Mouse (Mus musculus) left cerebral cortex, adult 18-20 months (tissue): ENCODE results near the gene Hspb8. TPM values are rescaled to one million over a fixed set of nuclear protein-coding genes. Genes with fewer than 3 reads are reported as not detected.

Experiments
- DNase-seq, 2 experiments: peaks; one replicate each; pipeline ENCODE4 v3.0.0; 2021 to 2022; ENCODE audit warnings: low spot score in 2 of 2, mixed read lengths in 1 of 2
- long read RNA-seq, 2 experiments: library from polyadenylated mRNA; stranded (forward); transcript quantifications; one replicate each; pipeline ENCODE4 v2.0.0; 2021
- total RNA-seq, 2 experiments: library from RNA; stranded (reverse); gene quantifications; 2 replicates each; pipeline ENCODE4 v1.2.3; 2021

Hspb8 gene
- total RNA-seq, result 10 to 100 TPM; 11.5 to 11.6 TPM
- long read RNA-seq, experiment 1, transcript Hspb8-201 (3 exons, 1,816 nt), result major isoform, 43 of 44 reads
- long read RNA-seq, experiment 1, partial matches to known transcripts, result 0 of 44 reads
- long read RNA-seq, experiment 1, other reads (novel, unspliced or antisense), result 1 of 44 reads
- long read RNA-seq, experiment 2, transcript Hspb8-201 (3 exons, 1,816 nt), result major isoform, 17 of 17 reads
- long read RNA-seq, experiment 2, partial matches to known transcripts, result 0 of 17 reads
- long read RNA-seq, experiment 2, other reads (novel, unspliced or antisense), result 0 of 17 reads

- peak; percentile 18 to 25 for DNase-seq
Measured at GRCm38 (mm10) chr5:116422699-116423201, at the start of gene Hspb8. Gene Hspb8 (minus strand): TSS chr5:116422864.

DNA sequence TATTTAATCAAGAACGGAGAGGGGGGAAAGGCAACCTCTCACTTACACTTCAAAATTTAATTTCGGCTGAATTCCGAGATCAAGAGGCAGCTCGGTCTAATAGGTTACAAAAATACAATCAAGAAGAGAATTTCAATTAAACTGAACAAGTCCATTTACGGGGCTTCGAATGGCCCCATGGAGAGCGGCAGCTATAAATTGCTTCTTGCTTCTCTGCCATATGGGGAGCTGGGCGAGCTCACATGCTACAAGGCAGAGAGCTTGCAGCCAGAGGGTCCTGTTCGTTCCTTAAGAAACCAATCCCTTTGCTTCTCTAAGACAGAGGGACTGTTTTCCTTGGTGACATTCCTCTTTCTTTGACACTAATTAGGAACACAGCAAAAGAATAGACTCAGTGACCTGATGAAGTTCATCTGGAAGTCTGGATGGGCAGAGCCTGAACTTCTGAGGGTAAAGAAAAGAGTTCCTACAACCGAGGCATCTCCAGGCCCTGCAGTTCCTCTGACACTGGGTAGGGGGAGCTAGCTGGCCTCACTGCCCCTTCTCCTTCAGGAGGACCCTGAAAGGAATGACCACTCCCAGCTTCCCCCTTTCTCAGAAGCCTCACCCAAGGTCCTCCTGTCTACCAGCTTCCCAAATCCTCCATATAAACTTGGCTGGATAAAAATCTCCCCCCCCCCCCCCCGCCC lies 38.8 kb upstream of the Hspb8 start:
- DNase-seq, result no peak

DNA sequence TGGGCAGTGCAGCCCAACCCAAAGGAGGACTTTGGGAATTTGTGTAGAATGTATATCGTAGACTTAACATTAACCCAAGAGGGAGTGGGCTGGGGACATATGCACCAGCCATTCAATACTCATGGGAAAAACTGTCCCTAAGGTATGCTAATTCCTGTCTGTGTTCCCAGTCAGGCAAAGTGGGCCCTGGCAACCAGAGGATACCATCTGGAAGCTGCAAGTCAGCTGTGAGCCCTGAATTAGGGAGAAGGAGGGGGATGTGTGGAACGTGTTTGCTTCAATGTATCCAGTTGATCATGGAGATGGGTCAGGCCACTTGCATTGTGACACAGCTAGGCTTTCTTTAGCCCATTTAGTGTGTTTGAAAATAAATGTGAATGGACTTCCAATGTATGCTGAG lies 37.3 kb upstream of the Hspb8 start:
- DNase-seq, result peak; percentile 30 to 34

- no peak for DNase-seq
Measured at GRCm38 (mm10) chr5:116457791-116458190, 35.1 kb upstream of the Hspb8 start.

DNA sequence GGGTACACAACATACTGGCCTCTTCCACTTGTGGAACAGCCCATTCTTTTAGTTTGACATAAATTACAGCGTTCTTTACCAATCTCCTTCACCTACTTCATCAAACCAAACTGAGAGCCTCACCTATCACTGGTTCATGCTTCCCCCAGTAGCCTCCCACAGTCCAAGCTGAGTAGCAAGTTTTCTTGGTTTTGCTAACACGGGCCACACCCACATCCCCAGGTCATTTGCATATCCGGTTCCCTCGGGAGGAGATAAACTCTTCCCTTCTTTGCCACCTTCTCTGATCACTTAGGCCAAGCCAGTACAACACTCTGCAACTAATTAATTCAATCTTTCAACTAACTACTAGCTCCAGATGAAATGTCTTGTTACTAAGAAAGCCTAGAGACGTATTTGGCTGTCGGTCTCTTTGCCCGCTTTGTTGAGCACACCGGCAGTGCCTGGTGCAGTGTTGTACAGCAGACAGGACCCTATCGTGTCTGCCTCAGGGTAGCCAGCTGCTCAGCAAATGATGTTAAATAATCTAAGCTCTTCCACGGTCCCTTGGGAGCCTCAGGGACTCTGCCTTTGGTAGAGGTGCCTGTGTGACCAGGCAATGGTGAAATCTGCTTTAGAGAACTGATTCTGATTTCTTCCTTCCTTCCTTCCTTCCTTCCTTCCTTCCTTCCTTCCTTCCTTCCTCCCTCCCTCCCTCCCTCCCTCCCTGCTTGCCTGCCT lies 34.3 kb upstream of the Hspb8 start:
- no peak for DNase-seq

DNA sequence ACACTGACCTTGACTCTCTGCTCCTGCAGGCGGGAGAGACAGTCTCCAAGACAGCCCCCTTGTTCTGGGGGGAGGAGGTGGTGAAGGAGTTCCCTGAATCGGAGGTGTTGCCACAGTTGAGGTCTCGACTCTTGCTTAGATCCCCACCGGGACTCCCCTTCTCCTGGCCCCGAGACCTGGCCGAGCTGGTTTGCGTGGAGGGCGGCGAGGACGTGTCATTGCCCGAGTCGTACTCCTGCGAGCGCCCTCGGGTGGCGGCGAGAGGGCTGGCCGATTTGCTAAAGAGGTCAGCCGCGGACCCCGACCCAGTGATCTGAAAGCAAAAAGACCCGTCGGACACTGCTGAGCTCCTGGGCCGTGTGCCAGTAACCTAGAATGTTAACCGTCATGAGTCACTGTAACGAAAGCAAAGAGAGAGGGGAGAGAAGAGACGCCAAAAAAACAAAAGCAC lies 30.8 kb upstream of the Hspb8 start:
- peak; percentile 51 to 52 for DNase-seq

DNA sequence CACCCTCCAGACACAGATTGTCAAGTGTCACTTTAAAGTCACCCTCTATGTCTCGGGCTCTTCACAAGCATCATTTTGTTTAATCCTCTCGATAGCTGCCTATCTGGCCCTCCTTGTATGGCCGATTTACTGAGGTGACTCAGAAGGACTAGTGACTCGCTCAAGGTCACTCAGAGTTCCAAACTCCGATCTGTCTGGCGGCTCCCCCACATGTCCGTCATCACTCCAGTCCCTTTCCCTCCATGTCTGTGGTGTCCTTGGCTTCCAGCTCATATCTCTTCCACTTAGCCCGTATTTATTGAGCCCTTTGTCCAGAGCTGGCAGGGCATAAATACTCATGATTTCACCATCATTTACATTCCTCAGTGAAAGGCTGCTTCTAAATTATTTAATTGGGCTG lies 28.2 kb upstream of the Hspb8 start:
- no peak for DNase-seq

DNA sequence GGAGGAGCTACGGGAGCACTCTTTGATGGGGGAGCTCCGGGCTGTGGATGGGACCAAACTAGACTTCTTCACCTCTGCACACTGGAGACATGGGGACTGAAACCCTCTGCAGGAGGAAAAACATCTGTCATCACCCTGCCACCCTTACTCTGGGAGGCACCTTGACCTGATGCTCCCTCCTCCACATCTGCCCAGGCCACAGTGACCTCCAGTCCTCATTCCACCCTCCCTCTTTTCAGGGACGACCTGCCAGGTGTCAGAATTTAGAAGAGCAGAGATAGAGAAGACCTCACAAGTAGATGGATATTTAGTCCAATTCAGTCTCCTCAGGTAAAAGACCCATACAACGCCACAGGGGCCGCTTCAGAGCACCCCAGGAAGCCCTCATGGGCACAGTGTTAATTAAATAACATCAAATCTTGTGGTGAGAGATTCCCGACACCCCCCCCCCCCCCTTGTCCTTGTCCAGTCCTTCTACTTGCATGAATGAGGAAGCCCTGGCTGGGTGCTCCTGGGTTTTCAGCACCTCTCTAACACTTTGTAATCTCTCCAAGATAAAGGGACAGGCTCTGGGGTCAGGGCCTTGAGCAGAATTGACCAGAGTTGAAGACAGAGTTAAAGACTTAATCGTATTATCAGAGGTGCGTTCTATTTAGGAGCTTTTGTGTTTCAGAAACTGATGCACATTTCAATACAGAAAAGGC lies 27.0 kb upstream of the Hspb8 start:
- DNase-seq, result no peak

GRCm38 (mm10) chr5:116448409-116449191 lies 25.9 kb upstream of the Hspb8 start:
- no peak for DNase-seq

GRCm38 (mm10) chr5:116447821-116448350 lies 25.2 kb upstream of the Hspb8 start:
- no peak for DNase-seq

DNA sequence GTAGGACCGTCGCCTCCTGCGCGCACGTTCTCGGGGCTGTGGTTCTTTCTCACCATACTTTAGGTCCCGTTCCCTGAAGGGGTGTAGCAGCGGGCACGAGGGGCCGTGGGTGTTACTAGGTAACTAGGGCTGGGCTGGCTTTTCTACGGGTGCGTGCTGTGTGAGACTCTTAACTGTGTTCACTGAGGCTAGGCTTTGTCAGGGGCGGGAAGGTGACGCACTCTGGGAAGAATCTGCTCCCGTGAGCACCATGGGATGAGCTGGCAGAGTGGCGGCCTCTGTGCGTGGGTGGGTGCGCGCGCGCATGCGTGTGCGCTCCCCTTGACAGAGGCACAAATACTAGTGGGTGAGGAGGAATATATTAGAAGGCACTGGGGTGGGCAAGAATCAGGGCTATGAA lies 23.9 kb upstream of the Hspb8 start:
- DNase-seq, result peak; percentile 53 to 66

GRCm38 (mm10) chr5:116445634-116446367 lies 23.1 kb upstream of the Hspb8 start:
- no peak for DNase-seq

DNA sequence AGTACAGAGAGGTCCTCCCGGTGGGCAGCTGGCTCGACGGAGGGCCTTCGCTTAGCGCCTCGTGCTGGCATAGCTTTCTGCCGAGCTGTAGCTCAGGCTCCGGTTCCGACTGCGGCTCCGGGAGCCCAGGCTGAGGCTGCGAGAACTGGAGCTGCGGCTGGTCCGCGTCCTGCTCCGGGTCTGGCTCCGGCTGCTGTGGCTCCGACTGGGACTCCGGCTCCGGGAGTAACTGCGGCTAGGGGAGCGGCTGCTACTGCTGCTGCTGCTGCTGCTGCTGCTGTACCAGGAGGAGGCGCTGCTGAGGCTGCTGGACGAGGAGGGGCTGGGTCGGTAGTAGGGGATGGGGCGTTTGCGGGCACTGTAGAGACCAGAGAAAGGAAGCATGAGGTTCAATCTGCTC lies 21.9 kb upstream of the Hspb8 start:
- peak in 1 of 2 experiments; percentile 26 for DNase-seq

DNA sequence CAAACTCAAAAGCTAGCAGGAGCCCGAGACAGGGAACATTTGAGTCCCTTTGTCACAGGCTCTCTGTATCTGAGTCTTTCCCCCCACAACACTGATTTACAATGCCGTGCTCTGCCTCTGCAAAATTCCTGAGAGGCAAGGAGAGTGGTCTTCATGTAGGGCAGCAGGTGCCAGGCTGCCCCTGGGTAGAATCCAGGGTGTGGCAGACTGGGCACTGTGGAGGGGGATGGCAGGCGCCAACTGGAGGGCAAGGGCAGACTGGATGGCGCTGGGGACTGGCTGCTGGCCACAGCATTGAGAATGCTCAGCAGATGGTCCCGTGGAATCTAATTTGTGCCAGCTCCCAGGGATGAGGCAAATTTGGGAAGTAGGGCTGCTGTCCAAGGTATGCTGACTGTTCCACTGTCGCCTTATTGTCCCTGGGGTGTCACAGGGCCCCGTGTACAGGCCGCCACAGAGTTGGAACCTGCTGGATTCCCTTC lies 20.8 kb upstream of the Hspb8 start:
- DNase-seq, result peak; percentile 53 to 68

- peak; percentile 54 to 80 for DNase-seq
Measured at GRCm38 (mm10) chr5:116442697-116443458, 20.2 kb upstream of the Hspb8 start.

DNA sequence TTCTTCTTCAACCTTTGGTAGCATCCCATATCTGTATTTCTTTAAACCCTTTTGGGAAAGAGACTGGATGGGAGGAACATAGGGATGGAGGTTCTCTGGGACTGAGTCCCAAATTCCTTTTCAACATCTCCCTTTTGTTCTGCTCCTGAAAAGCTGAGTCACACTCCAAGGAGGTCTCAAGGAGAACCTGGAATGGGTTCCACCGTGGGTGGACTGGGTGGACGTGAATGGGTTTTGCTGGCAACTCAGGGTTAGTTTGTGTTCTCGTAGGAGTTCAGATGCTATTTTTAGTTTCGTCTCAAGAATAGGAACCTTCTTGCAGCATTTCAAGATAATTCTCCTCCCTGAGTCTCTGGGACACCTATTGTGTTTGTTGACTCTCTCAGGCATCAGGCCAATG lies 17.6 kb upstream of the Hspb8 start:
- peak; percentile 70 to 74 for DNase-seq

- no peak for DNase-seq
Measured at GRCm38 (mm10) chr5:116438328-116438727, 15.7 kb upstream of the Hspb8 start.

DNA sequence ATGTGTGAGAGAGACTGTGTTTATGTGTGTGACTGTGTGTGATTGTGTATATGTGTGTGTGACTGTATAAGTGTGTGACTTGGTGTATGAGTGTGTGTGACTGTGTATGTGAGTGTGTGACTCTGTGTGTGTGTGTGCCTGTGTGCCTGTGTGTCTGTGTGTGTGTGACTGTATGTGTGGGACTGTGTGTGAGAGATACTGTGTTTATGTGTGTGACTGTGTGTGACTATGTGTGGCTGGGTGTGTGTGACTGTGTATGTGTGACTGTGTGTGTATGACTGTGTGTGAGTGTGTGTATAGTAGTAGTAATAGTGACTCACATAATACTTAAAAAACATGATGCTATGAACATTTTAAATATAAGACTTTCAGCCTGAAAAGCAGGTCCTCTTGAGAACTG lies 13.5 kb upstream of the Hspb8 start:
- DNase-seq, result no peak
